ENCODE assay signal across 11 mouse cellular contexts in genomic region chr12:110674243-110674642, GRCm38 (mm10). TPM values are rescaled to one million over a fixed set of nuclear protein-coding genes. Genes with fewer than 3 reads are reported as not detected.
A peak's percentile ranks its signal among the peaks of the same experiment; 100 is the strongest.
DNase-seq lines count a peak whose midpoint lies in the region; ATAC-seq and TF ChIP-seq lines count a peak whose summit lies in the region.
"Had no signal": no experiment of that assay in that cellular context is flagged by ENCODE, and none has a peak within 500 bp of the region (broad histone marks: within the 10 kb centered on the region; RNA-seq: fewer than 3 reads in every experiment).

No protein-coding gene starts in this region.

- no peaks in the 10 kb centered on the region for H3K9me3 ChIP-seq in kidney, embryonic 15.5 days (replicated peaks)
- H3K9me3 ChIP-seq in forebrain, embryonic 15.5 days = no peaks in the 10 kb centered on the region
- H3K9me3 ChIP-seq: hindbrain, embryonic 10.5 days; liver, embryonic 15.5 days had no signal

- DNase-seq in kidney, adult 9 months = peak; percentile 29
- no peak for DNase-seq in testis, postnatal 14 days (ENCODE audit: low spot score)
- DNase-seq in embryo, embryonic 11 days = peak; percentile 18
- DNase-seq in thymus, postnatal 25 days = peak; percentile 24
- no peak for DNase-seq in heart, postnatal 14 days

- H3K9ac ChIP-seq in kidney, embryonic 15.5 days = no peak overlapping the region
- no peak overlapping the region for H3K9ac ChIP-seq in forebrain, embryonic 15.5 days (replicated peaks)
- H3K9ac ChIP-seq: liver, embryonic 15.5 days had no signal

- intact Hi-C loops in heart, postnatal 14 days (cut with DNase I) = no loop called here

- H3K27me3 ChIP-seq in kidney, embryonic 15.5 days = no peaks in the 10 kb centered on the region
- H3K27me3 ChIP-seq in testis, adult 2 months (ENCODE audit: control insufficient read depth, insufficient read depth, low read length) = no peaks in the 10 kb centered on the region
- H3K27me3 ChIP-seq in forebrain, embryonic 15.5 days = no peaks in the 10 kb centered on the region
- H3K27me3 ChIP-seq: liver, embryonic 15.5 days had no signal

- no peak overlapping the region for H3K4me2 ChIP-seq in kidney, embryonic 15.5 days
- H3K4me2 ChIP-seq in forebrain, embryonic 15.5 days (replicated peaks) = no peak overlapping the region
- H3K4me2 ChIP-seq: liver, embryonic 15.5 days had no signal

- no peak for ATAC-seq in kidney, embryonic 15.5 days (replicated peaks; ENCODE audit: low FRiP score)
- no peak for ATAC-seq in forebrain, embryonic 15.5 days (replicated peaks)

- 59% methylated on average over 5 of the region's 5 CpGs for WGBS in kidney, embryonic 15.5 days
- 51% methylated on average over 5 of the region's 5 CpGs for WGBS in forebrain, embryonic 15.5 days

- TF ChIP-seq CTCF in testis, adult 2 months (IDR thresholded peaks at IDR 0.05; ENCODE audit: control insufficient read depth, insufficient read depth, insufficient replicate concordance, low read depth, low read length) = peak; percentile 36; the same call in 1 of the 2 replicates

- peaks cover 10% of the 10 kb centered on the region for H3K36me3 ChIP-seq in kidney, embryonic 15.5 days
- H3K36me3 ChIP-seq in testis, adult 2 months (ENCODE audit: control insufficient read depth, insufficient read depth, low read length) = no peaks in the 10 kb centered on the region
- H3K36me3 ChIP-seq in forebrain, embryonic 15.5 days = peaks cover 12% of the 10 kb centered on the region; the same call in 1 of the 2 replicates
- H3K36me3 ChIP-seq: liver, embryonic 15.5 days had no signal

- H3K27ac ChIP-seq in kidney, embryonic 15.5 days = no peak overlapping the region
- H3K27ac ChIP-seq in testis, adult 2 months (ENCODE audit: control insufficient read depth, insufficient read depth, low read depth, low read length) = no peak overlapping the region
- H3K27ac ChIP-seq in forebrain, embryonic 15.5 days (replicated peaks) = no peak overlapping the region
- H3K27ac ChIP-seq: hindbrain, embryonic 10.5 days; liver, embryonic 15.5 days had no signal

- no peak overlapping the region for H3K4me3 ChIP-seq in kidney, embryonic 15.5 days (replicated peaks)
- H3K4me3 ChIP-seq in testis, adult 2 months (ENCODE audit: control insufficient read depth, low read depth, low read length) = no peak overlapping the region
- H3K4me3 ChIP-seq in forebrain, embryonic 15.5 days = no peak overlapping the region
- H3K4me3 ChIP-seq: erythroblast, embryonic 14.5 days; hindbrain, embryonic 10.5 days; liver, embryonic 15.5 days had no signal

- TF ChIP-seq POLR2A in testis, adult 2 months (IDR thresholded peaks at IDR 0.05; ENCODE audit: control insufficient read depth, low read depth, low read length) = no peak

- H3K4me1 ChIP-seq in kidney, embryonic 15.5 days = no peaks in the 10 kb centered on the region
- no peaks in the 10 kb centered on the region for H3K4me1 ChIP-seq in testis, adult 2 months (ENCODE audit: control insufficient read depth, insufficient read depth, low read length)
- H3K4me1 ChIP-seq in forebrain, embryonic 15.5 days = no peaks in the 10 kb centered on the region
- H3K4me1 ChIP-seq: hindbrain, embryonic 10.5 days; liver, embryonic 15.5 days had no signal

RNA-seq across cellular contexts. Expression of gene 1700001K19Rik, which starts 8.2 kb away (rescaled TPM):
- 0.27 TPM in 1 of 2 replicates, not detected in the other for polyA plus RNA-seq in kidney, embryonic 15.5 days (2015; fragmentation: Nextera tagmentation; extraction: Ambion mirVana)
- 745 and 752 TPM in 2 replicates for polyA plus RNA-seq in testis, adult 2 months (2012; rRNA removed)
- polyA plus RNA-seq in forebrain, embryonic 15.5 days (2015; fragmentation: Nextera tagmentation; extraction: Ambion mirVana) = 0.33 and 0.48 TPM in 2 replicates
- not detected for total RNA-seq in heart, postnatal 14 days (2021)
- polyA plus RNA-seq: erythroblast, embryonic 14.5 days; hindbrain, embryonic 10.5 days; liver, embryonic 15.5 days had no signal

RNA-seq across cellular contexts. Expression of gene Hsp90aa1, which starts 28.3 kb away (rescaled TPM):
- polyA plus RNA-seq in kidney, embryonic 15.5 days (2015; fragmentation: Nextera tagmentation; extraction: Ambion mirVana) = 994 and 1,027 TPM in 2 replicates
- polyA plus RNA-seq in testis, adult 2 months (2012; rRNA removed) = 592 and 736 TPM in 2 replicates
- polyA plus RNA-seq in forebrain, embryonic 15.5 days (2015; fragmentation: Nextera tagmentation; extraction: Ambion mirVana) = 1,340 and 1,345 TPM in 2 replicates
- 100 to 1,000 TPM in 1 of 2 experiments, 10 to 100 TPM in 1; 98.6 to 163 TPM for total RNA-seq in heart, postnatal 14 days (2021)

Comparison
In these comparisons a context has a peak if more than half of its experiments do, and no peak if none do; other contexts are left out.
1. DNase-seq: peak in kidney, adult 9 months (single experiment), embryo, embryonic 11 days (single experiment) and thymus, postnatal 25 days (single experiment); none in testis, postnatal 14 days (single experiment) and heart, postnatal 14 days (0 of 2).
2. RNA of gene 1700001K19Rik, which starts 8.2 kb away (polyA plus RNA-seq): 745 to 752 TPM in testis, adult 2 months; 0.33 to 0.48 TPM in forebrain, embryonic 15.5 days and 0.27 TPM in kidney, embryonic 15.5 days; every median in the first group is over 100 times any median in the second.